Mouse (Mus musculus): Measurements from ENCODE around the gene Fgl2. TPM values are rescaled to one million over a fixed set of nuclear protein-coding genes. Genes with fewer than 3 reads are reported as not detected.

Fgl2 gene
- polyA plus RNA-seq, 1 experiment from 2014 or later: 8.6 TPM

GRCm38 (mm10) chr5:21414116-21414820, 41.8 kb downstream of the Fgl2 start:
- Histone ChIP-seq H3K4me2 (ENCODE audit: low read length) (no peak overlapping the region), H3K4me3 (ENCODE audit: low read depth, low read length) (no peak overlapping the region), H3K36me3 (ENCODE audit: control insufficient read depth, insufficient read depth, low read length) (no peaks in the 10 kb centered on the region), H3K4me1 (replicated peaks; ENCODE audit: control insufficient read depth, insufficient read depth, low read length) (no peaks in the 10 kb centered on the region), H3K27me3 (replicated peaks; ENCODE audit: control insufficient read depth, insufficient read depth, low read length) (no peaks in the 10 kb centered on the region), H3K27ac (ENCODE audit: low read depth) (no peak overlapping the region), H3K9ac (ENCODE audit: low read length) (no peak overlapping the region), H3K9me3 (ENCODE audit: control insufficient read depth, low read length) (no peaks in the 10 kb centered on the region)
- no peak for DNase-seq (ENCODE audit: low spot score)
- 49% methylated on average over 1 of the region's 1 CpGs for WGBS
- no peak for ATAC-seq (replicated peaks; ENCODE audit: low FRiP score, low TSS enrichment, low read depth)

GRCm38 (mm10) chr5:21418613-21419012, 46.2 kb downstream of the Fgl2 start:
- 63% methylated on average over 4 of the region's 4 CpGs for WGBS
- ATAC-seq (replicated peaks; ENCODE audit: low FRiP score, low TSS enrichment, low read depth): no peak

GRCm38 (mm10) chr5:21420609-21421008, 48.2 kb downstream of the Fgl2 start:
- WGBS: 13% methylated on average over 1 of the region's 1 CpGs
- DNase-seq (ENCODE audit: low spot score) (no peak), ATAC-seq (replicated peaks; ENCODE audit: low FRiP score, low TSS enrichment, low read depth) (no peak)
- H3K27me3 ChIP-seq (replicated peaks; ENCODE audit: control insufficient read depth, insufficient read depth, low read length): no peaks in the 10 kb centered on the region
- H3K36me3 ChIP-seq (ENCODE audit: control insufficient read depth, insufficient read depth, low read length): no peaks in the 10 kb centered on the region
- H3K9ac ChIP-seq (ENCODE audit: low read length): no peak overlapping the region
- H3K4me3 ChIP-seq (ENCODE audit: low read depth, low read length): no peak overlapping the region
- H3K4me2 ChIP-seq (ENCODE audit: low read length): no peak overlapping the region
- H3K4me1 ChIP-seq (replicated peaks; ENCODE audit: control insufficient read depth, insufficient read depth, low read length): no peaks in the 10 kb centered on the region
- H3K27ac ChIP-seq (ENCODE audit: low read depth): no peak overlapping the region
- no peaks in the 10 kb centered on the region for H3K9me3 ChIP-seq (ENCODE audit: control insufficient read depth, low read length)

More at GRCm38 (mm10) chr5:21418613-21419012, 46.2 kb downstream of the Fgl2 start:
- Histone ChIP-seq H3K4me2 (ENCODE audit: low read length) (no peak overlapping the region), H3K9me3 (ENCODE audit: control insufficient read depth, low read length) (no peaks in the 10 kb centered on the region), H3K27me3 (replicated peaks; ENCODE audit: control insufficient read depth, insufficient read depth, low read length) (no peaks in the 10 kb centered on the region), H3K27ac (ENCODE audit: low read depth) (no peak overlapping the region), H3K36me3 (ENCODE audit: control insufficient read depth, insufficient read depth, low read length) (no peaks in the 10 kb centered on the region), H3K4me1 (replicated peaks; ENCODE audit: control insufficient read depth, insufficient read depth, low read length) (no peaks in the 10 kb centered on the region), H3K9ac (ENCODE audit: low read length) (no peak overlapping the region), H3K4me3 (ENCODE audit: low read depth, low read length) (no peak overlapping the region)
- DNase-seq (ENCODE audit: low spot score): no peak

- Histone ChIP-seq H3K27me3 (replicated peaks; ENCODE audit: control insufficient read depth, insufficient read depth, low read length) (no peaks in the 10 kb centered on the region), H3K4me1 (replicated peaks; ENCODE audit: control insufficient read depth, insufficient read depth, low read length) (0 out of 2 replicates have a peak, but pooled peaks cover 4% of the 10 kb centered on the region), H3K27ac (ENCODE audit: low read depth) (peak within 1 kb of the TSS; percentile 47), H3K4me2 (ENCODE audit: low read length) (peak within 1 kb of the TSS; percentile 94), H3K36me3 (ENCODE audit: control insufficient read depth, insufficient read depth, low read length) (no peaks in the 10 kb centered on the region), H3K4me3 (ENCODE audit: low read depth, low read length) (peak within 1 kb of the TSS; percentile 88), H3K9ac (ENCODE audit: low read length) (peak within 1 kb of the TSS; percentile 74), H3K9me3 (ENCODE audit: control insufficient read depth, low read length) (no peaks in the 10 kb centered on the region)
- DNase-seq (ENCODE audit: low spot score) (peak; percentile 90), ATAC-seq (replicated peaks; ENCODE audit: low FRiP score, low TSS enrichment, low read depth) (peak; percentile 100)
- under 1% methylated on average over 68 of the region's 68 CpGs for WGBS
These were observed 52.5 kb downstream of the Fgl2 start, which contains the start of the genes Ccdc146 and Fam185a for GRCm38 (mm10) chr5:21424614-21425602. Gene Ccdc146 (minus strand): TSS chr5:21424677. Gene Fam185a (plus strand): TSS chr5:21424958.

- Histone ChIP-seq H3K9ac (ENCODE audit: low read length) (no peak overlapping the region), H3K27ac (ENCODE audit: low read depth) (no peak overlapping the region), H3K9me3 (ENCODE audit: control insufficient read depth, low read length) (no peaks in the 10 kb centered on the region), H3K27me3 (replicated peaks; ENCODE audit: control insufficient read depth, insufficient read depth, low read length) (no peaks in the 10 kb centered on the region), H3K4me3 (ENCODE audit: low read depth, low read length) (no peak overlapping the region), H3K36me3 (ENCODE audit: control insufficient read depth, insufficient read depth, low read length) (no peaks in the 10 kb centered on the region), H3K4me1 (replicated peaks; ENCODE audit: control insufficient read depth, insufficient read depth, low read length) (0 out of 2 replicates have a peak, but pooled peaks cover 4% of the 10 kb centered on the region), H3K4me2 (ENCODE audit: low read length) (peak overlapping the region; percentile 94)
- WGBS: 93% methylated on average over 6 of the region's 6 CpGs
- no peak for ATAC-seq (replicated peaks; ENCODE audit: low FRiP score, low TSS enrichment, low read depth)
- no peak for DNase-seq (ENCODE audit: low spot score)
These were observed 54.2 kb downstream of the Fgl2 start for GRCm38 (mm10) chr5:21426666-21427065.

Other genes starting within 250 kb of the Fgl2 start
- gene Gsap, start 186.4 kb upstream of the Fgl2 start, polyA plus RNA-seq (2014; fragmentation: Nextera tagmentation; extraction: Ambion mirVana): 2.3 and 2.9 TPM in 2 replicates
- gene Ccdc146, start 52.0 kb downstream of the Fgl2 start, polyA plus RNA-seq (2014; fragmentation: Nextera tagmentation; extraction: Ambion mirVana): 0.47 and 0.76 TPM in 2 replicates
- 10.8 and 11.1 TPM in 2 replicates for gene Fam185a, start 52.3 kb downstream of the Fgl2 start, polyA plus RNA-seq (2014; fragmentation: Nextera tagmentation; extraction: Ambion mirVana)
- 40.2 and 42.5 TPM in 2 replicates for gene Lrrc17, start 170.9 kb downstream of the Fgl2 start, polyA plus RNA-seq (2014; fragmentation: Nextera tagmentation; extraction: Ambion mirVana)